Mouse (Mus musculus) erythroblast, embryonic 14.5 days (primary cell): Measurements from ENCODE around the gene Depdc1a.
"Not testable (repeated sequence)": the region's sequence is repeated elsewhere in the genome, so short reads cannot be mapped to it uniquely, and the experiment has no call there.

ENCODE experiments used
- GATA1 ChIP-seq: IDR thresholded peaks from 2 replicates; pipeline ENCODE4 v1.6.1; 2012; ENCODE audit warnings: low read length, inconsistent platforms, mixed read lengths
- TAL1 ChIP-seq: IDR thresholded peaks from 3 replicates; pipeline ENCODE4 v1.6.1; 2012; ENCODE audit warnings: low read length, inconsistent platforms, mixed read lengths

DNA sequence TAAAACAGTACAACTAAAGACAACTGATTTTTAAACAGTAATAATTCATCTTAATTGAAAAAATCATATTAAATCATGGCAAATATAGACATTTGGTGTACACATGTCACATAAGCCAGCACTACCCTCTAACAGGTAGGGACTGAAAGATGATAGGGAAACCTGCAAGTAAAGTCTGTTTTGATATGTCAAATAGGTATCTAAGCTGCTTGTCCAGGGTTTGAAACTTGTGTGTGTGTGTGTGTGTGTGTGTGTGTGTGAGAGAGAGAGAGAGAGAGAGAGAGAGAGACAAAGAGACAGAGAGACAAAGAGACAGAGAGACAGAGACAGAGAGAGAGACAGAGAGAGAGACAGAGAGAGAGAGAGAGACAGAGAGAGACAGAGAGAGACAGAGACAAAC lies 524 bp upstream of the Depdc1a start:
- not testable (repeated sequence) for TF ChIP-seq GATA1, TAL1
